Mouse (Mus musculus) liver, adult 2 months (tissue): ENCODE results near the gene Patj.

Experiments used
- CTCF ChIP-seq: fragments of 200-500 bp; IDR thresholded peaks from 2 replicates; pipeline ENCODE4 v1.5.1; 2011; ENCODE audit warnings: low read depth, low read length, control low read depth
- POLR2A ChIP-seq: fragments of 200-500 bp; IDR thresholded peaks from 2 replicates; pipeline ENCODE4 v1.6.1; 2011; ENCODE audit warnings: low read length, control low read depth; ENCODE audit not compliant: insufficient read depth; ENCODE audit errors: extremely low read depth

DNA sequence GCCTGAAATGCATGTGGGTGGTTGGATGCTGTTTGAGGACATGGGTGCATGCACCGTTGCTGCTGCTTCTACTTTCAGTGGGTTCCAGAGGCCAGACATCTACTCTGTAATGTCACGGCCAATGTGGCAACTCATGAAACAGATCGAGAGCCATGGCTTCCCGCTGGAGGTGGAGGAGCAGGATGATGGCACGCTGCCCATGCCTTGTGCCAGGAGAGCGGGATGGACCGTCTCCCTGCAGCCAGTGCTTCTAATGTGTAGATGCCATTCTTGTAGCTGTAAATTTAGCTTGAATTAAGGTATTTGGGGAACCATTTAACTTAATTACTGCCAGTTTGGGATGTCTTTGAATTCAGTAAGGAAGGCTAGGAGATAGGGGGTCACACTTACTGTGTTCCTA, 270.3 kb downstream of the Patj start:
- TF ChIP-seq POLR2A (no peak), CTCF (no peak)
